Mouse (Mus musculus) testis, adult 2 months (tissue): ENCODE measurements around the gene Ncapg.

Source experiments
- CTCF ChIP-seq: fragments of 200-500 bp; IDR thresholded peaks from 2 replicates; pipeline ENCODE4 v1.5.1; 2012; ENCODE audit warnings: low read depth, mild to moderate bottlenecking, inconsistent platforms, low read length, moderate library complexity; ENCODE audit not compliant: control insufficient read depth, insufficient read depth, insufficient replicate concordance
- POLR2A ChIP-seq: fragments of 200-500 bp; IDR thresholded peaks from 2 replicates; pipeline ENCODE4 v1.6.1; 2012; ENCODE audit warnings: low read depth, mild to moderate bottlenecking, inconsistent platforms, low read length, moderate library complexity; ENCODE audit not compliant: control insufficient read depth

DNA sequence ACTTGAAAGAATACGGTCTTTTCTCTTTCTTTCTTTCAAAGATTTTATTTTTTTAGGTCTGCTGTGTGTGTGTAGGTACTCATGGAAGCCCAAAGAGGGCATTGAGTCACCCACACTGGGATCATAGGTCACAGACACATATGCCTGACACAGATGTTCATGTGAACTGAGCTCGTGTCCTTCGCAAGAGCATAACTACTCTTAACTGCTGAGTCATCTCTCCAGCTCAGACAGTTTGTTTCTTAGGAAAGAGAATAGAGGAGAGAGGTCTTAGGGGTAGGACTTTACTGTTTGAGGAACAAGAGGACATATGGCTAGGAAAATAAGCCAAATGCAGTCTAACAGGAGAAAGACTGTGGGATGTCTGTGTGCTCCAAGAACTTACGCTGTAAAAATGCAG is 19.4 kb downstream of the Ncapg start:
- TF ChIP-seq POLR2A (no peak), CTCF (no peak)
